Mouse (Mus musculus) skeletal muscle tissue, postnatal 0 days (tissue): ENCODE measurements around the gene Xlr4c. TPM values are rescaled to one million over a fixed set of nuclear protein-coding genes. Genes with fewer than 3 reads are reported as not detected.

ENCODE experiments used
- polyA plus RNA-seq: library from polyadenylated mRNA; unstranded; fragments of >200 nt; fragmentation: Nextera tagmentation; extraction: Ambion mirVana; gene quantifications from 2 replicates; pipeline ENCODE4 v1.2.1, GENCODE M21; 2015

Xlr4c gene
- polyA plus RNA-seq: 0.19 and 0.22 TPM in 2 replicates

GRCm38 (mm10) chrX:73242821-73243325 is at the start of gene Xlr4c:
Xlr4c (minus strand) TSS chrX:73243130.

DNA sequence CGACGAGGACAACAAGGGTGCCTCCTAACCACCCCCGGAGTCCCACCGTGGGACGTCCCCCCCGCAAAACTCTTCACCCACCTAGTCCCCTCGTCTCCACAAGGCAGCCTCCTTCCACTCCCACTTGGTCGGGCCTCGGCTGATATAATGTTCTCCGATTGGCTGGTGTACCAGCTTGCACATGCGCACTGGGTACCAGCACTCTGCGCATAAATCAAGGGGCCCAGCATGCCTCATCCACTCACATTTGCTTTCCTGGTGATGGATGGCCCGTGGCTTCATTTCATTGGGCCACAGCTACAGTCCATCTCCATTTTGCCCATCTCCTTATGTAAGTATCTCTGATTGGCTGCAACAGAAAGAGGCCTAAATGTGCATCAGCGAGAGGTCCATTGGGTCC is 22.3 kb upstream of the Xlr4c start, which contains the start of gene Xlr3c:
TSS of gene Xlr3c (minus strand) at position 121 of the 400 bp plus-strand sequence.

DNA sequence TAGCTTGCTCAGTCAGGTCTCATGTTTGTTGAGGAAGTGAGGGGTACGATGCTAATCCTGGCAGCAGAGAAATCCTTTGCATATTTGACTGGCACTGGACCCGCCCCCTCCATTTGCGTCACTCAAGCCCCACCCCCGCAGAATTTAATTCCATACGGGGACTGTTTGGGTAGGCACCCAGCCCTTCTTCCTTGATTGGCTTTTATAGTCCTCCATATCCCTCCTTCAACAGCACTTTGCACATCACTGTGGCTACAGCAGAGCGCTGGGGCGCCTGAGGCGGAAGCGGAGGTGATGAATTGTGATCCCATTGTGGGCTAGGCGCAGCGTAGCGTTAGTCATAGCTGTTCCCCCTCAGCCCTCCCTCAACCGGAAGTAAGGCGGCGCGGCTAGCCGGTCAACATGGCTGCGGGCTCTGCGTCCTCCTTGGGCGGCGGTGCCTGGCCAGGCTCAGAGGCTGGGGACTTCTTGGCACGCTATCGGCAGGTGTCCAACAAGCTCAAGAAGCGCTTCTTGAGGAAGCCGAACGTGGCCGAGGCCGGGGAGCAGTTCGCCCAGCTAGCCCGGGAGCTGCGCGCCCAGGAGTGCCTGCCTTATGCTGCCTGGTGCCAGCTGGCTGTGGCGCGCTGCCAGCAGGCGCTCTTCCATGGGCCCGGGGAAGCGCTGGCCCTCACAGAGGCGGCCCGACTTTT is 14.9 kb downstream of the Xlr4c start, which contains the start of gene F8a:
TSS of gene F8a (plus strand) at position 378 of the 692 bp plus-strand sequence.

GRCm38 (mm10) chrX:73213819-73214564 is 28.9 kb downstream of the Xlr4c start, which contains the start of gene Xlr4b:
Xlr4b (plus strand) TSS chrX:73214333.

GRCm38 (mm10) chrX:73191934-73192333 is 51.0 kb downstream of the Xlr4c start, which contains the start of gene Xlr3b:
Xlr3b (plus strand) TSS chrX:73192207.

Other genes starting within 250 kb of the Xlr4c start
- not detected in 2 replicates for gene Pnma5, start 206.0 kb downstream of the Xlr4c start, polyA plus RNA-seq
- gene Pnma3, start 178.3 kb downstream of the Xlr4c start, polyA plus RNA-seq: not detected in 2 replicates
- 0.77 and 1.3 TPM in 2 replicates for gene Xlr4a, start 160.7 kb downstream of the Xlr4c start, polyA plus RNA-seq
- 0.82 TPM in 1 of 2 replicates, not detected in the other for gene Xlr3a, start 146.0 kb downstream of the Xlr4c start, polyA plus RNA-seq
- gene Gm14685, start 126.1 kb downstream of the Xlr4c start, polyA plus RNA-seq: 0.16 TPM in 1 of 2 replicates, not detected in the other
- gene Xlr5b, start 94.3 kb downstream of the Xlr4c start, polyA plus RNA-seq: not detected in 2 replicates
- not detected in 2 replicates for gene DXBay18, start 93.7 kb downstream of the Xlr4c start, polyA plus RNA-seq
- not detected in 2 replicates for gene Spin2d, start 66.1 kb downstream of the Xlr4c start, polyA plus RNA-seq
- gene Xlr3b, start 50.9 kb downstream of the Xlr4c start, polyA plus RNA-seq: 0.63 and 11.3 TPM in 2 replicates
- 1.3 TPM in 1 of 2 replicates, not detected in the other for gene Xlr4b, start 28.8 kb downstream of the Xlr4c start, polyA plus RNA-seq
- gene F8a, start 14.8 kb downstream of the Xlr4c start, polyA plus RNA-seq: 13.3 and 14.3 TPM in 2 replicates
- not detected in 2 replicates for gene Xlr3c, start 22.3 kb upstream of the Xlr4c start, polyA plus RNA-seq
- 0.09 TPM in 1 of 2 replicates, not detected in the other for gene Xlr5a, start 49.8 kb upstream of the Xlr4c start, polyA plus RNA-seq
- not detected in 2 replicates for gene Xlr5c, start 49.8 kb upstream of the Xlr4c start, polyA plus RNA-seq
- not detected in 2 replicates for gene Gm45015, start 93.7 kb upstream of the Xlr4c start, polyA plus RNA-seq
- gene Zfp275, start 99.5 kb upstream of the Xlr4c start, polyA plus RNA-seq: 8.3 and 8.4 TPM in 2 replicates
- gene Gm18336, start 155.6 kb upstream of the Xlr4c start, polyA plus RNA-seq: not detected in 2 replicates
- not detected in 2 replicates for gene Zfp92, start 168.0 kb upstream of the Xlr4c start, polyA plus RNA-seq
- gene Trex2, start 192.2 kb upstream of the Xlr4c start, polyA plus RNA-seq: 4.8 TPM in 1 of 2 replicates, not detected in the other
- gene Haus7, start 215.9 kb upstream of the Xlr4c start, polyA plus RNA-seq: 33.9 and 41.3 TPM in 2 replicates
- gene Bgn, start 240.5 kb upstream of the Xlr4c start, polyA plus RNA-seq: 103 and 135 TPM in 2 replicates